Mouse (Mus musculus) cortical plate, adult 2 months (tissue): ENCODE results near the gene Smoc1.

Source experiments
- CTCF ChIP-seq: fragments of 200-500 bp; IDR thresholded peaks from 2 replicates; pipeline ENCODE4 v1.5.1; 2011; ENCODE audit warnings: mild to moderate bottlenecking, control low read depth, low read length; ENCODE audit not compliant: insufficient read depth; ENCODE audit errors: extremely low read depth
- POLR2A ChIP-seq: fragments of 200-500 bp; IDR thresholded peaks from 2 replicates; pipeline ENCODE4 v1.6.1; 2011; ENCODE audit warnings: mild to moderate bottlenecking, low read length, control low read depth; ENCODE audit not compliant: insufficient read depth; ENCODE audit errors: extremely low read depth

- TF ChIP-seq CTCF: no peak
- no peak for TF ChIP-seq POLR2A
Observed at GRCm38 (mm10) chr12:80997652-80998051, 29.0 kb upstream of the Smoc1 start.
